Mouse (Mus musculus) limb, embryonic 11.5 days (tissue): Measurements from ENCODE around the gene Wdr83os. TPM values are rescaled to one million over a fixed set of nuclear protein-coding genes. Genes with fewer than 3 reads are reported as not detected.
A peak's percentile ranks its signal among the peaks of the same experiment; 100 is the strongest.
"Not testable (repeated sequence)": the region's sequence is repeated elsewhere in the genome, so short reads cannot be mapped to it uniquely, and the experiment has no call there.

Experiments
- ATAC-seq: fragments of 200-750 bp; cut with Nextera tagmentation; 2 replicates; pipeline ENCODE4 v1.8.0; 2017; ENCODE audit warnings: low read depth; ENCODE audit not compliant: insufficient number of reproducible peaks, low FRiP score, low TSS enrichment
- DNase-seq: peaks from one replicate; pipeline ENCODE4 v3.0.0-alpha.2; 2015; ENCODE audit warnings: low spot score
- H3K27ac ChIP-seq: fragments of 300-500 bp; sonication (generic); replicated peaks from 2 replicates; pipeline ENCODE4 v1.5.1; 2014; ENCODE audit warnings: low read depth, mild to moderate bottlenecking, low read length
- H3K27me3 ChIP-seq: fragments of 300-500 bp; sonication (generic); 2 replicates; pipeline ENCODE4 v1.6.1; 2014; ENCODE audit warnings: mild to moderate bottlenecking, low read length, mixed read lengths; ENCODE audit not compliant: control insufficient read depth, insufficient read depth
- H3K36me3 ChIP-seq: fragments of 300-500 bp; sonication (generic); 2 replicates; pipeline ENCODE4 v1.6.1; 2014; ENCODE audit warnings: mild to moderate bottlenecking, low read length, moderate library complexity, mixed read lengths; ENCODE audit not compliant: control insufficient read depth, insufficient read depth
- H3K4me1 ChIP-seq: fragments of 300-500 bp; sonication (generic); 2 replicates; pipeline ENCODE4 v1.6.1; 2014; ENCODE audit warnings: low read length, mixed read lengths; ENCODE audit not compliant: control insufficient read depth, insufficient read depth
- H3K4me2 ChIP-seq: fragments of 300-500 bp; sonication (generic); 2 replicates; pipeline ENCODE4 v1.6.1; 2014; ENCODE audit warnings: low read depth, mild to moderate bottlenecking, moderate library complexity; ENCODE audit not compliant: severe bottlenecking
- H3K4me3 ChIP-seq: fragments of 300-500 bp; sonication (generic); 2 replicates; pipeline ENCODE4 v1.5.1; 2014; ENCODE audit warnings: low read depth, low read length
- H3K9ac ChIP-seq: fragments of 300-500 bp; sonication (generic); 2 replicates; pipeline ENCODE4 v1.6.1; 2014; ENCODE audit warnings: mild to moderate bottlenecking, low read length
- H3K9me3 ChIP-seq: fragments of 300-500 bp; sonication (generic); 2 replicates; pipeline ENCODE4 v1.6.1; 2016; ENCODE audit warnings: low read length; ENCODE audit not compliant: control insufficient read depth
- WGBS: fragments of 180-500 bp; shearing (Covaris S2); extraction: QIAGEN DNeasy Blood & Tissue Kit; methylation state at CpG from one replicate; pipeline ENCODE4 v1.1.7; 2014; 5-methylcytosine and 5-hydroxymethylcytosine counted together
- microRNA-seq: library from miRNA; unstranded; fragments of <30 nt; microRNA quantifications from one replicate; pipeline ENCODE4, GENCODE M21; 2016
- polyA plus RNA-seq: library from polyadenylated mRNA; unstranded; fragments of >200 nt; fragmentation: Nextera tagmentation; extraction: Ambion mirVana; gene quantifications from 2 replicates; pipeline ENCODE4 v1.2.1, GENCODE M21; 2014

The Wdr83os gene
- polyA plus RNA-seq, 1 experiment from 2014 or later, result 115 TPM

GRCm38 (mm10) chr8:85115501-85115900, 35.0 kb downstream of the Wdr83os start:
- Histone ChIP-seq H3K36me3 (peaks cover 2% of the 10 kb centered on the region), H3K27ac (no peak overlapping the region), H3K4me3 (no peak overlapping the region), H3K4me1 (no peaks in the 10 kb centered on the region), H3K27me3 (no peaks in the 10 kb centered on the region), H3K4me2 (no peak overlapping the region), H3K9ac (no peak overlapping the region), H3K9me3 (no peaks in the 10 kb centered on the region)
- 81% methylated on average over 4 of the region's 4 CpGs for WGBS
- no peak for ATAC-seq
- DNase-seq, result no peak

- no peak for ATAC-seq
- no peaks in the 10 kb centered on the region for H3K9me3 ChIP-seq
- H3K27ac ChIP-seq, result no peak overlapping the region
- H3K4me2 ChIP-seq, result no peak overlapping the region
- H3K4me3 ChIP-seq, result no peak overlapping the region
- no peaks in the 10 kb centered on the region for H3K4me1 ChIP-seq
- 92% methylated on average over 7 of the region's 7 CpGs for WGBS
- no peak overlapping the region for H3K9ac ChIP-seq
- DNase-seq, result no peak
- H3K36me3 ChIP-seq, result no peaks in the 10 kb centered on the region
- H3K27me3 ChIP-seq, result no peaks in the 10 kb centered on the region
Measured at GRCm38 (mm10) chr8:85116984-85117383, 36.4 kb downstream of the Wdr83os start.

- Histone ChIP-seq H3K9ac (peak overlapping the region; percentile 76), H3K4me3 (peak overlapping the region; percentile 68), H3K4me1 (no peaks in the 10 kb centered on the region), H3K36me3 (no peaks in the 10 kb centered on the region), H3K9me3 (no peaks in the 10 kb centered on the region), H3K27ac (no peak overlapping the region), H3K4me2 (peak overlapping the region; percentile 79), H3K27me3 (no peaks in the 10 kb centered on the region)
- peak; percentile 84 for ATAC-seq
- peak; percentile 87 for DNase-seq
- WGBS, result 8% methylated on average over 37 of the region's 37 CpGs
Measured at GRCm38 (mm10) chr8:85119052-85119981, 38.8 kb downstream of the Wdr83os start.

DNA sequence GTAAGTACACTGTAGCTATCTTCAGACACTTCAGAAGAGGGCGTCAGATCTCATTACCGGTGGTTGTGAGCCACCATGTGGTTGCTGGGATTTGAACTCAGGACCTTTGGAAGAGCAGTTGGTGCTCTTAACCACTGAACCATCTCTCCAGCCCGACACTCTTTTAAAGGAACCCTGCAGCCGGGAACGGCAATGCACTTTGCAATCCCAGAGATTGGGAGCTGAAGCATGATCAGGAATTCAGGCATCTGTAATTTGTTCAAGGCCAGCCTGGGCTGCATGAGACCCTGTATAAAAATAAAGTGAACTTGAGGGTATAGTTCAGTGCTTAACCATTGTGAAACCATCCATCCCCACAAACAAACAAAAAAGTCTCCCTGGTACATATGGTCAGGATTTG, 39.7 kb downstream of the Wdr83os start:
- not testable (repeated sequence) for H3K36me3 ChIP-seq, H3K9ac ChIP-seq, H3K27me3 ChIP-seq, DNase-seq, H3K4me1 ChIP-seq, H3K27ac ChIP-seq, H3K9me3 ChIP-seq, H3K4me3 ChIP-seq, H3K4me2 ChIP-seq
- WGBS, result 84% methylated on average over 5 of the region's 5 CpGs
- 0 out of 2 replicates have a peak, but pooled peaks have one; percentile 3 for ATAC-seq

DNA sequence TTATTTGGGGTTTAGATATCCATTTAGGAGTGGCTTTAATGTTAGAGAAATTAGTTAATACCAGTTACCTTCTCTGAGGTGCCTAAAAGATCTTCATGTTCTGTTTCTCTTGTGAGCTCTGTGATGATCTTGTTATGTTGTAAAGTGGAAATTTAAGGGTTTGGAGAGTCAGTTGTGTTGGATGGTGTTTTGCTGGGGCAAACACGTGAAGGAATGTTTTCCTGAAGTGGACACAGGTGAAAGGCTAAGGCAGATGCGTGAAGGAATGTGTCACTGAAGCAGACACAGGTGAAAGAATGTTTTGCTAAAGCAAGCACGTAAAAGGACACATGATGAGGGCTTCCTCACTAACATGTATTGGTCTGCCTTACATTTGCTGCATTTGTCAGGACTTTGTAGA, 42.5 kb downstream of the Wdr83os start, which contains the start of gene Zfp791:
Gene Zfp791, minus strand, starts transcription at position 101 of the 400 bp plus-strand sequence.
- Histone ChIP-seq H3K27ac (no peak within 1 kb of the TSS), H3K36me3 (no peaks in the 10 kb centered on the region), H3K4me2 (no peak within 1 kb of the TSS), H3K27me3 (no peaks in the 10 kb centered on the region), H3K9ac (no peak within 1 kb of the TSS), H3K4me3 (no peak within 1 kb of the TSS), H3K4me1 (no peaks in the 10 kb centered on the region), H3K9me3 (no peaks in the 10 kb centered on the region)
- DNase-seq (no peak), ATAC-seq (no peak)
- WGBS, result 84% methylated on average over 3 of the region's 3 CpGs

- H3K9me3 ChIP-seq, result no peaks in the 10 kb centered on the region
- no peak for DNase-seq
- no peak overlapping the region for H3K4me3 ChIP-seq
- no peaks in the 10 kb centered on the region for H3K27me3 ChIP-seq
- WGBS, result 94% methylated on average over 8 of the region's 8 CpGs
- ATAC-seq, result no peak
- no peaks in the 10 kb centered on the region for H3K36me3 ChIP-seq
- H3K4me2 ChIP-seq, result no peak overlapping the region
- H3K4me1 ChIP-seq, result no peaks in the 10 kb centered on the region
- H3K9ac ChIP-seq, result no peak overlapping the region
- H3K27ac ChIP-seq, result no peak overlapping the region
Measured at GRCm38 (mm10) chr8:85123691-85124090, 43.2 kb downstream of the Wdr83os start.

Small RNA genes within 50 kb of the gene (microRNA-seq; reads per million reads assigned to microRNA genes)
- gene Gm23388 (4.9 reads per million, percentile 10 among the genes with 10 or more reads in this experiment), gene Mir7070 (1.2 reads per million)

Other genes with a start within 250 kb of the Wdr83os start
- 45.0 and 46.7 TPM in 2 replicates for gene Gadd45gip1, start 249.2 kb upstream of the Wdr83os start, polyA plus RNA-seq
- 93.1 and 93.4 TPM in 2 replicates for gene Rad23a, start 240.1 kb upstream of the Wdr83os start, polyA plus RNA-seq
- gene Calr, start 233.8 kb upstream of the Wdr83os start, polyA plus RNA-seq, result 854 and 918 TPM in 2 replicates
- gene Farsa, start 223.8 kb upstream of the Wdr83os start, polyA plus RNA-seq, result 99.9 and 105 TPM in 2 replicates
- 86.5 and 89.0 TPM in 2 replicates for gene Syce2, start 208.6 kb upstream of the Wdr83os start, polyA plus RNA-seq
- gene Gcdh, start 186.8 kb upstream of the Wdr83os start, polyA plus RNA-seq, result 42.1 and 43.3 TPM in 2 replicates
- gene Klf1, start 178.8 kb upstream of the Wdr83os start, polyA plus RNA-seq, result 9.1 and 11.0 TPM in 2 replicates
- 8.2 and 8.6 TPM in 2 replicates for gene Dnase2a, start 172.2 kb upstream of the Wdr83os start, polyA plus RNA-seq
- gene Mast1, start 143.4 kb upstream of the Wdr83os start, polyA plus RNA-seq, result 0.17 and 0.71 TPM in 2 replicates
- 0.16 TPM in 1 of 2 replicates, not detected in the other for gene Rtbdn, start 133.7 kb upstream of the Wdr83os start, polyA plus RNA-seq
- not detected in 2 replicates for gene Gm49661, start 111.3 kb upstream of the Wdr83os start, polyA plus RNA-seq
- 1,235 and 1,326 TPM in 2 replicates for gene Prdx2, start 111.2 kb upstream of the Wdr83os start, polyA plus RNA-seq
- 127 and 133 TPM in 2 replicates for gene Rnaseh2a, start 111.0 kb upstream of the Wdr83os start, polyA plus RNA-seq
- gene Junb, start 102.0 kb upstream of the Wdr83os start, polyA plus RNA-seq, result 7.2 and 7.7 TPM in 2 replicates
- 14.5 and 15.2 TPM in 2 replicates for gene Hook2, start 90.1 kb upstream of the Wdr83os start, polyA plus RNA-seq
- gene Best2, start 66.2 kb upstream of the Wdr83os start, polyA plus RNA-seq, result not detected in 2 replicates
- gene Asna1, start 55.5 kb upstream of the Wdr83os start, polyA plus RNA-seq, result 119 and 131 TPM in 2 replicates
- gene Trir, start 53.9 kb upstream of the Wdr83os start, polyA plus RNA-seq, result 194 and 197 TPM in 2 replicates
- 12.7 and 16.3 TPM in 2 replicates for gene Tnpo2, start 43.8 kb upstream of the Wdr83os start, polyA plus RNA-seq
- 21.0 and 21.2 TPM in 2 replicates for gene Fbxw9, start 20.7 kb upstream of the Wdr83os start, polyA plus RNA-seq
- gene Gm5741, start 12.8 kb upstream of the Wdr83os start, polyA plus RNA-seq, result 0.75 TPM in 1 of 2 replicates, not detected in the other
- gene Dhps, start 9.0 kb upstream of the Wdr83os start, polyA plus RNA-seq, result 69.4 and 73.8 TPM in 2 replicates
- 54.9 and 57.7 TPM in 2 replicates for gene Wdr83, start 566 bp downstream of the Wdr83os start, polyA plus RNA-seq
- 22.1 and 23.4 TPM in 2 replicates for gene Man2b1, start 2.5 kb downstream of the Wdr83os start, polyA plus RNA-seq
- gene Zfp791, start 42.4 kb downstream of the Wdr83os start, polyA plus RNA-seq, result 2.1 and 2.3 TPM in 2 replicates
- not detected in 2 replicates for gene Cks1brt, start 71.2 kb downstream of the Wdr83os start, polyA plus RNA-seq
- not detected in 2 replicates for gene Olfr371, start 145.2 kb downstream of the Wdr83os start, polyA plus RNA-seq
- 158 and 159 TPM in 2 replicates for gene Orc6, start 218.9 kb downstream of the Wdr83os start, polyA plus RNA-seq
- gene Vps35, start 219.1 kb downstream of the Wdr83os start, polyA plus RNA-seq, result 137 and 150 TPM in 2 replicates